Mouse (Mus musculus): ENCODE data around the gene Trim65. TPM values are rescaled to one million over a fixed set of nuclear protein-coding genes. Genes with fewer than 3 reads are reported as not detected.

Gene Trim65
- polyA plus RNA-seq, 1 experiment = 3.4 TPM

- no peak for DNase-seq (ENCODE audit: low read depth)
- TF ChIP-seq POLR2A (IDR thresholded peaks at IDR 0.05; ENCODE audit: borderline replicate concordance, extremely low read depth, insufficient read depth, insufficient read length, poor library complexity, severe bottlenecking) = no peak
- TF ChIP-seq CTCF (IDR thresholded peaks at IDR 0.05; ENCODE audit: borderline replicate concordance, extremely low read depth, insufficient read depth, insufficient read length) = no peak; the same call in 1 of the 2 replicates
Measured at GRCm38 (mm10) chr11:116117819-116118218, 13.1 kb downstream of the Trim65 start.

- TF ChIP-seq CTCF (IDR thresholded peaks at IDR 0.05; ENCODE audit: borderline replicate concordance, extremely low read depth, insufficient read depth, insufficient read length) (no peak), POLR2A (IDR thresholded peaks at IDR 0.05; ENCODE audit: borderline replicate concordance, extremely low read depth, insufficient read depth, insufficient read length, poor library complexity, severe bottlenecking) (no peak)
- DNase-seq (ENCODE audit: low read depth) = no peak
Measured at GRCm38 (mm10) chr11:116117241-116117640, 13.7 kb downstream of the Trim65 start.

- DNase-seq (ENCODE audit: low read depth) = no peak
- TF ChIP-seq POLR2A (IDR thresholded peaks at IDR 0.05; ENCODE audit: borderline replicate concordance, extremely low read depth, insufficient read depth, insufficient read length, poor library complexity, severe bottlenecking) (no peak), CTCF (IDR thresholded peaks at IDR 0.05; ENCODE audit: borderline replicate concordance, extremely low read depth, insufficient read depth, insufficient read length) (no peak)
Measured at GRCm38 (mm10) chr11:116111611-116112203, 19.2 kb downstream of the Trim65 start.

- DNase-seq (ENCODE audit: low read depth) = no peak
- TF ChIP-seq CTCF (IDR thresholded peaks at IDR 0.05; ENCODE audit: borderline replicate concordance, extremely low read depth, insufficient read depth, insufficient read length) (0 out of 2 replicates have a peak, but pooled peaks have one; percentile 4), POLR2A (IDR thresholded peaks at IDR 0.05; ENCODE audit: borderline replicate concordance, extremely low read depth, insufficient read depth, insufficient read length, poor library complexity, severe bottlenecking) (no peak)
Measured at GRCm38 (mm10) chr11:116111067-116111466, 19.9 kb downstream of the Trim65 start.

GRCm38 (mm10) chr11:116110540-116110939, 20.4 kb downstream of the Trim65 start:
- TF ChIP-seq CTCF (IDR thresholded peaks at IDR 0.05; ENCODE audit: borderline replicate concordance, extremely low read depth, insufficient read depth, insufficient read length) = no peak
- no peak for TF ChIP-seq POLR2A (IDR thresholded peaks at IDR 0.05; ENCODE audit: borderline replicate concordance, extremely low read depth, insufficient read depth, insufficient read length, poor library complexity, severe bottlenecking)
- no peak for DNase-seq (ENCODE audit: low read depth)

- no peak for DNase-seq (ENCODE audit: low read depth)
- TF ChIP-seq POLR2A (IDR thresholded peaks at IDR 0.05; ENCODE audit: borderline replicate concordance, extremely low read depth, insufficient read depth, insufficient read length, poor library complexity, severe bottlenecking) = no peak
Measured at GRCm38 (mm10) chr11:116110131-116110530, 20.8 kb downstream of the Trim65 start.

GRCm38 (mm10) chr11:116109441-116110081, 21.4 kb downstream of the Trim65 start:
- TF ChIP-seq POLR2A (IDR thresholded peaks at IDR 0.05; ENCODE audit: borderline replicate concordance, extremely low read depth, insufficient read depth, insufficient read length, poor library complexity, severe bottlenecking) (no peak), CTCF (IDR thresholded peaks at IDR 0.05; ENCODE audit: borderline replicate concordance, extremely low read depth, insufficient read depth, insufficient read length) (no peak)
- no peak for DNase-seq (ENCODE audit: low read depth)

GRCm38 (mm10) chr11:116108464-116109137, 22.3 kb downstream of the Trim65 start:
- DNase-seq (ENCODE audit: low read depth) = no peak
- no peak for TF ChIP-seq POLR2A (IDR thresholded peaks at IDR 0.05; ENCODE audit: borderline replicate concordance, extremely low read depth, insufficient read depth, insufficient read length, poor library complexity, severe bottlenecking)
- no peak for TF ChIP-seq CTCF (IDR thresholded peaks at IDR 0.05; ENCODE audit: borderline replicate concordance, extremely low read depth, insufficient read depth, insufficient read length)

GRCm38 (mm10) chr11:116107777-116108285, 23.1 kb downstream of the Trim65 start:
- no peak for DNase-seq (ENCODE audit: low read depth)
- TF ChIP-seq CTCF (IDR thresholded peaks at IDR 0.05; ENCODE audit: borderline replicate concordance, extremely low read depth, insufficient read depth, insufficient read length) = no peak
- TF ChIP-seq POLR2A (IDR thresholded peaks at IDR 0.05; ENCODE audit: borderline replicate concordance, extremely low read depth, insufficient read depth, insufficient read length, poor library complexity, severe bottlenecking) = no peak

- no peak for DNase-seq (ENCODE audit: low read depth)
- TF ChIP-seq POLR2A (IDR thresholded peaks at IDR 0.05; ENCODE audit: borderline replicate concordance, extremely low read depth, insufficient read depth, insufficient read length, poor library complexity, severe bottlenecking) (no peak), CTCF (IDR thresholded peaks at IDR 0.05; ENCODE audit: borderline replicate concordance, extremely low read depth, insufficient read depth, insufficient read length) (0 out of 2 replicates have a peak, but pooled peaks have one; percentile 0)
Measured at GRCm38 (mm10) chr11:116106963-116107776, 23.8 kb downstream of the Trim65 start.

Data from brain, embryonic 14.5 days (tissue).